Mouse (Mus musculus): ENCODE measurements around the gene Srcin1.
A peak's percentile ranks its signal among the peaks of the same experiment; 100 is the strongest.

The Srcin1 gene

GRCm38 (mm10) chr11:97552151-97552550 lies 23.8 kb downstream of the Srcin1 start:
- no peak for DNase-seq

- DNase-seq: no peak
Observed at GRCm38 (mm10) chr11:97548757-97549156, 27.2 kb downstream of the Srcin1 start.

GRCm38 (mm10) chr11:97547957-97548706 lies 27.9 kb downstream of the Srcin1 start:
- DNase-seq: peak; percentile 56 to 68

- peak; percentile 66 to 77 for DNase-seq
Observed at GRCm38 (mm10) chr11:97546804-97547411, 29.1 kb downstream of the Srcin1 start.

GRCm38 (mm10) chr11:97545808-97546560 lies 30.0 kb downstream of the Srcin1 start:
- peak in 1 of 2 experiments; percentile 37 for DNase-seq

GRCm38 (mm10) chr11:97543883-97544282 lies 32.1 kb downstream of the Srcin1 start:
- DNase-seq: peak in 1 of 2 experiments; percentile 41

GRCm38 (mm10) chr11:97543181-97543733 lies 32.7 kb downstream of the Srcin1 start:
- DNase-seq: peak; percentile 99 to 100

GRCm38 (mm10) chr11:97542171-97543150 lies 33.5 kb downstream of the Srcin1 start:
- no peak for DNase-seq

GRCm38 (mm10) chr11:97540604-97541003 lies 35.4 kb downstream of the Srcin1 start:
- DNase-seq: peak; percentile 38 to 45

- no peak for DNase-seq
Observed at GRCm38 (mm10) chr11:97540136-97540535, 35.9 kb downstream of the Srcin1 start.

GRCm38 (mm10) chr11:97539622-97540021 lies 36.4 kb downstream of the Srcin1 start:
- DNase-seq: no peak

- DNase-seq: peak; percentile 52 to 60
Observed at GRCm38 (mm10) chr11:97537580-97538089, 38.4 kb downstream of the Srcin1 start.

GRCm38 (mm10) chr11:97536835-97537579 lies 39.0 kb downstream of the Srcin1 start:
- peak; percentile 87 for DNase-seq

GRCm38 (mm10) chr11:97536083-97536747 lies 39.8 kb downstream of the Srcin1 start:
- DNase-seq: peak; percentile 56 to 62

- DNase-seq: peak in 1 of 2 experiments; percentile 51
Observed at GRCm38 (mm10) chr11:97535660-97536059, 40.3 kb downstream of the Srcin1 start.

GRCm38 (mm10) chr11:97535308-97535630 lies 40.7 kb downstream of the Srcin1 start:
- peak in 1 of 2 experiments; percentile 64 for DNase-seq

- peak; percentile 55 to 65 for DNase-seq
Observed at GRCm38 (mm10) chr11:97534442-97535307, 41.3 kb downstream of the Srcin1 start.

GRCm38 (mm10) chr11:97533653-97534052 lies 42.3 kb downstream of the Srcin1 start:
- no peak for DNase-seq

GRCm38 (mm10) chr11:97532950-97533582 lies 42.9 kb downstream of the Srcin1 start:
- peak; percentile 63 to 65 for DNase-seq
